Mouse (Mus musculus) lung, postnatal 0 days (tissue): ENCODE measurements around the gene Atp7a.
A peak's percentile ranks its signal among the peaks of the same experiment; 100 is the strongest.

ENCODE experiments used
- CTCF ChIP-seq: IDR thresholded peaks from 2 replicates; pipeline ENCODE4 v1.5.1; 2016; ENCODE audit warnings: antibody characterized with exemption, mild to moderate bottlenecking
- EP300 ChIP-seq: IDR thresholded peaks from 2 replicates; pipeline ENCODE4 v1.6.1; 2016; ENCODE audit warnings: antibody characterized with exemption, mild to moderate bottlenecking, control low read depth

DNA sequence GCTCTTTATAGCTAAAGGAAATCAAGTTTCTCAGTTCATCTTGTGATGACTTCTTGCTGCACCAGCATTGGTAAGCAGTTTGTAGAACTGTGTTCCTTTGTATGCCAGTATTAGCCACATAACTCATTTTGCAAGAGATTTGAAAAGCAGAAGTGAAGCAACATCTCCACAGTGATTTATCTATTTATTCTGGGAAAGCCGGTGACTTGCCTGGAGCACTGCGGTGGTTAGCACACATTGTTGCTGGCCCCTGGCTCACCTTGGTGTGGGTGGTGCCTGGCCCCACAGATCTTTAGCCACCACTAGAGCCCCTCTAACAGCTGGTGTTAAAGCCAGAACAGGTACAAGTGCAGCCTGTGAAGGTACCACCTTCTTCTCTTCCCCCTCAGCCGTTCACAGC, 107.8 kb downstream of the Atp7a start:
- no peak for TF ChIP-seq CTCF
- peak; percentile 35; the same call in 1 of the 2 replicates for TF ChIP-seq EP300
